Mouse (Mus musculus) midbrain, embryonic 13.5 days (tissue): ENCODE results near the gene Best3. TPM values are rescaled to one million over a fixed set of nuclear protein-coding genes. Genes with fewer than 3 reads are reported as not detected.
"Not testable (repeated sequence)": the region's sequence is repeated elsewhere in the genome, so short reads cannot be mapped to it uniquely, and the experiment has no call there.

ENCODE experiments used
- ATAC-seq: fragments of 200-750 bp; cut with Nextera tagmentation; 2 replicates; pipeline ENCODE4 v1.8.0; 2017; ENCODE audit warnings: mild to moderate bottlenecking, moderate TSS enrichment, moderate library complexity
- H3K27ac ChIP-seq: fragments of 300-500 bp; sonication (generic); 2 replicates; pipeline ENCODE4 v1.5.1; 2015; ENCODE audit warnings: inconsistent platforms, mild to moderate bottlenecking, moderate library complexity
- H3K27me3 ChIP-seq: fragments of 300-500 bp; sonication (generic); 2 replicates; pipeline ENCODE4 v1.6.1; 2015; ENCODE audit warnings: mild to moderate bottlenecking, inconsistent platforms
- H3K36me3 ChIP-seq: fragments of 300-500 bp; sonication (generic); 2 replicates; pipeline ENCODE4 v1.6.1; 2015; ENCODE audit warnings: mild to moderate bottlenecking, inconsistent platforms
- H3K4me1 ChIP-seq: fragments of 300-500 bp; sonication (generic); replicated peaks from 2 replicates; pipeline ENCODE4 v1.6.1; 2015; ENCODE audit warnings: inconsistent platforms
- H3K4me2 ChIP-seq: fragments of 300-500 bp; sonication (generic); replicated peaks from 2 replicates; pipeline ENCODE4 v1.6.1; 2015; ENCODE audit warnings: moderate library complexity, mild to moderate bottlenecking, inconsistent platforms
- H3K4me3 ChIP-seq: fragments of 300-500 bp; sonication (generic); replicated peaks from 2 replicates; pipeline ENCODE4 v1.5.1; 2015; ENCODE audit warnings: mild to moderate bottlenecking, inconsistent platforms
- H3K9ac ChIP-seq: fragments of 300-500 bp; sonication (generic); replicated peaks from 2 replicates; pipeline ENCODE4 v1.6.1; 2015; ENCODE audit warnings: mild to moderate bottlenecking, inconsistent platforms
- H3K9me3 ChIP-seq: fragments of 300-500 bp; sonication (generic); 2 replicates; pipeline ENCODE4 v1.6.1; 2016; ENCODE audit warnings: mild to moderate bottlenecking, inconsistent platforms
- WGBS: fragments of 180-500 bp; shearing (Covaris S2); methylation state at CpG from one replicate; pipeline ENCODE4 v1.1.7; 2015; 5-methylcytosine and 5-hydroxymethylcytosine counted together
- polyA plus RNA-seq: library from polyadenylated mRNA; unstranded; fragments of >200 nt; fragmentation: Nextera tagmentation; extraction: Ambion mirVana; gene quantifications from 2 replicates; pipeline ENCODE4 v1.2.1, GENCODE M21; 2015

Gene Best3
- polyA plus RNA-seq, 1 experiment from 2014 or later: 0.15 TPM

GRCm38 (mm10) chr10:117043497-117044166, 57.5 kb downstream of the Best3 start:
- not testable (repeated sequence) for ATAC-seq, H3K9ac ChIP-seq, H3K4me2 ChIP-seq, H3K4me3 ChIP-seq, H3K36me3 ChIP-seq, H3K27me3 ChIP-seq, H3K27ac ChIP-seq, H3K9me3 ChIP-seq
- H3K4me1 ChIP-seq: peaks cover 12% of the 10 kb centered on the region
- WGBS: 58% methylated on average over 13 of the region's 16 CpGs

GRCm38 (mm10) chr10:117045175-117046056, 59.3 kb downstream of the Best3 start, which contains the start of gene Lrrc10:
Lrrc10 (plus strand) TSS chr10:117045341.
- 0 out of 2 replicates have a peak within 1 kb of the TSS, but pooled peaks have one; percentile 21 for H3K9ac ChIP-seq
- H3K27ac ChIP-seq: no peak within 1 kb of the TSS
- H3K4me1 ChIP-seq: peaks cover 12% of the 10 kb centered on the region
- 0 out of 2 replicates have a peak, but pooled peaks have one; percentile 24 for ATAC-seq
- H3K36me3 ChIP-seq: peaks cover 20% of the 10 kb centered on the region
- H3K4me3 ChIP-seq: no peak within 1 kb of the TSS
- WGBS: 50% methylated on average over 40 of the region's 40 CpGs
- H3K4me2 ChIP-seq: peak within 1 kb of the TSS; percentile 31
- H3K27me3 ChIP-seq: no peaks in the 10 kb centered on the region
- H3K9me3 ChIP-seq: no peaks in the 10 kb centered on the region

- H3K9ac ChIP-seq: no peak overlapping the region
- H3K9me3 ChIP-seq: no peaks in the 10 kb centered on the region
- ATAC-seq: no peak
- H3K4me2 ChIP-seq: no peak overlapping the region
- 78% methylated on average over 4 of the region's 4 CpGs for WGBS
- peaks cover 12% of the 10 kb centered on the region for H3K4me1 ChIP-seq
- H3K4me3 ChIP-seq: no peak overlapping the region
- H3K27me3 ChIP-seq: no peaks in the 10 kb centered on the region
- H3K27ac ChIP-seq: no peak overlapping the region
- H3K36me3 ChIP-seq: peaks cover 57% of the 10 kb centered on the region
Measured at GRCm38 (mm10) chr10:117049253-117049652, 63.1 kb downstream of the Best3 start.

- WGBS: 80% methylated on average over 4 of the region's 4 CpGs
- Histone ChIP-seq H3K27ac (no peak overlapping the region), H3K9ac (no peak overlapping the region), H3K27me3 (no peaks in the 10 kb centered on the region), H3K9me3 (no peaks in the 10 kb centered on the region), H3K4me1 (peaks cover 12% of the 10 kb centered on the region), H3K4me2 (no peak overlapping the region), H3K36me3 (peaks cover 65% of the 10 kb centered on the region), H3K4me3 (no peak overlapping the region)
- ATAC-seq: no peak
Measured at GRCm38 (mm10) chr10:117049961-117050597, 64.0 kb downstream of the Best3 start.

GRCm38 (mm10) chr10:117055668-117056067, 69.6 kb downstream of the Best3 start:
- no peaks in the 10 kb centered on the region for H3K27me3 ChIP-seq
- WGBS: 94% methylated on average over 4 of the region's 4 CpGs
- peaks cover 13% of the 10 kb centered on the region for H3K4me1 ChIP-seq
- H3K9me3 ChIP-seq: no peaks in the 10 kb centered on the region
- ATAC-seq: no peak
- H3K9ac ChIP-seq: no peak overlapping the region
- no peak overlapping the region for H3K4me2 ChIP-seq
- no peak overlapping the region for H3K4me3 ChIP-seq
- no peak overlapping the region for H3K27ac ChIP-seq
- H3K36me3 ChIP-seq: peaks cover 97% of the 10 kb centered on the region

- Histone ChIP-seq H3K4me3 (peak overlapping the region; percentile 95), H3K27me3 (no peaks in the 10 kb centered on the region), H3K4me2 (peak overlapping the region; percentile 92), H3K9me3 (no peaks in the 10 kb centered on the region), H3K9ac (peak overlapping the region; percentile 82), H3K27ac (peak overlapping the region; percentile 82), H3K4me1 (peaks cover 20% of the 10 kb centered on the region), H3K36me3 (peaks cover 39% of the 10 kb centered on the region)
- ATAC-seq: peak; percentile 0; the same call in 1 of the 2 replicates
- whole genome bisulfite sequencing: 3% methylated on average over 15 of the region's 15 CpGs
Measured at GRCm38 (mm10) chr10:117062894-117063253, 76.8 kb downstream of the Best3 start.

- Histone ChIP-seq H3K4me3 (peak within 1 kb of the TSS; percentile 95), H3K4me2 (peak within 1 kb of the TSS; percentile 92), H3K9ac (peak within 1 kb of the TSS; percentile 82), H3K9me3 (no peaks in the 10 kb centered on the region), H3K27ac (peak within 1 kb of the TSS; percentile 85), H3K27me3 (no peaks in the 10 kb centered on the region), H3K4me1 (peaks cover 20% of the 10 kb centered on the region), H3K36me3 (peaks cover 34% of the 10 kb centered on the region)
- WGBS: under 1% methylated on average over 68 of the region's 68 CpGs
- ATAC-seq: peak; percentile 93
Measured at GRCm38 (mm10) chr10:117063254-117064021, 77.3 kb downstream of the Best3 start, which contains the start of gene Cct2. Cct2 (minus strand) TSS chr10:117063814.

GRCm38 (mm10) chr10:117064076-117064475, 78.0 kb downstream of the Best3 start:
- WGBS: 7% methylated on average over 7 of the region's 7 CpGs
- no peaks in the 10 kb centered on the region for H3K9me3 ChIP-seq
- H3K36me3 ChIP-seq: peaks cover 28% of the 10 kb centered on the region
- peak overlapping the region; percentile 95 for H3K4me3 ChIP-seq
- peak; percentile 58 for ATAC-seq
- H3K27ac ChIP-seq: peak overlapping the region; percentile 85
- peak overlapping the region; percentile 49; the same call in 1 of the 2 replicates for H3K9ac ChIP-seq
- H3K27me3 ChIP-seq: no peaks in the 10 kb centered on the region
- peaks cover 15% of the 10 kb centered on the region for H3K4me1 ChIP-seq
- H3K4me2 ChIP-seq: peak overlapping the region; percentile 51

GRCm38 (mm10) chr10:117069109-117069508, 83.0 kb downstream of the Best3 start:
- 96% methylated on average over 3 of the region's 3 CpGs for WGBS
- Histone ChIP-seq H3K4me2 (no peak overlapping the region), H3K4me3 (no peak overlapping the region), H3K4me1 (no peaks in the 10 kb centered on the region), H3K27me3 (no peaks in the 10 kb centered on the region), H3K27ac (no peak overlapping the region), H3K9ac (no peak overlapping the region), H3K36me3 (peaks cover 36% of the 10 kb centered on the region), H3K9me3 (no peaks in the 10 kb centered on the region)
- ATAC-seq: no peak

- 94% methylated on average over 18 of the region's 18 CpGs for WGBS
- Histone ChIP-seq H3K27me3 (no peaks in the 10 kb centered on the region), H3K9me3 (no peaks in the 10 kb centered on the region), H3K4me2 (no peak overlapping the region), H3K9ac (no peak overlapping the region), H3K4me3 (no peak overlapping the region), H3K36me3 (peaks cover 58% of the 10 kb centered on the region), H3K4me1 (no peaks in the 10 kb centered on the region), H3K27ac (no peak overlapping the region)
- no peak for ATAC-seq
Measured at GRCm38 (mm10) chr10:117072191-117072888, 86.2 kb downstream of the Best3 start.

GRCm38 (mm10) chr10:117073176-117073575, 87.1 kb downstream of the Best3 start:
- H3K27ac ChIP-seq: no peak overlapping the region
- no peak overlapping the region for H3K4me3 ChIP-seq
- WGBS: 85% methylated on average over 7 of the region's 7 CpGs
- H3K9ac ChIP-seq: no peak overlapping the region
- no peaks in the 10 kb centered on the region for H3K9me3 ChIP-seq
- H3K4me1 ChIP-seq: no peaks in the 10 kb centered on the region
- H3K27me3 ChIP-seq: no peaks in the 10 kb centered on the region
- H3K36me3 ChIP-seq: peaks cover 59% of the 10 kb centered on the region
- H3K4me2 ChIP-seq: no peak overlapping the region
- no peak for ATAC-seq
